Mouse (Mus musculus): ENCODE measurements around the gene Ppil3.

DNA sequence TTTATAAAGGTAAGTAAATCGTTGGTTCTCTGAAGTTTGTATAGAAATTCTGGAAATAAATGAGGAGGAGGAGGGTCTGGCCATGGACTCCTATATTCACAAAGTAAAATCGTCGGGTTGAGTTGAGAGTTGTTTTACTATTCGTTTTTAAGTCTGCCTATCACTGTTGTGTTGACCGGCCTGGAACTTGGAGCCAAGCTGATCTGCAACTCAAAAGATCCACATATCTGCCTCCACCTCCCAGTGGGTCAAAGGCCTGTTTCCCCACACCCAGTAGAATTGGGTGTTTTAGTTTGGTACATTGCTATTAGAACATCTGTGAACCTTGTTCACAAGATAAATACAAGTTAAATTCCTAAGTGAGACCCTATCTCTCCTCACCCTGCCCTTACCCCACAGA, 41.5 kb downstream of the Ppil3 start:
- TF ChIP-seq CTCF (IDR thresholded peaks at IDR 0.05; ENCODE audit: low read depth) (no peak), EP300 (IDR thresholded peaks at IDR 0.05; ENCODE audit: low read depth) (no peak)
